9 mouse cellular contexts compared by ENCODE assay signal in genomic region chr14:21669633-21670421, GRCm38 (mm10). TPM values are rescaled to one million over a fixed set of nuclear protein-coding genes. Genes with fewer than 3 reads are reported as not detected.
DNase-seq lines count a peak whose midpoint lies in the region; ATAC-seq and TF ChIP-seq lines count a peak whose summit lies in the region.
"Had no signal": no experiment of that assay in that cellular context is flagged by ENCODE, and none has a peak within 500 bp of the region (broad histone marks: within the 10 kb centered on the region; RNA-seq: fewer than 3 reads in every experiment).

No protein-coding gene starts in this region.

- H3K4me2 ChIP-seq in forebrain, embryonic 13.5 days, result no peak overlapping the region
- no peak overlapping the region for H3K4me2 ChIP-seq in liver, embryonic 11.5 days
- no peak overlapping the region for H3K4me2 ChIP-seq in intestine, embryonic 15.5 days (replicated peaks)
- no peak overlapping the region for H3K4me2 ChIP-seq in neural tube, embryonic 14.5 days (ENCODE audit: low read depth, low read length)

- peak; percentile 23; the same call in 1 of the 2 replicates for ATAC-seq in forebrain, embryonic 13.5 days
- no peak for ATAC-seq in liver, embryonic 11.5 days (replicated peaks; ENCODE audit: low FRiP score)
- ATAC-seq in intestine, embryonic 15.5 days, result peak; percentile 53
- ATAC-seq in neural tube, embryonic 14.5 days (ENCODE audit: low read depth), result peak; percentile 78

- TF ChIP-seq CTCF in liver, adult 2 months (IDR thresholded peaks at IDR 0.05; ENCODE audit: low read depth, low read length), result peak; percentile 3; the same call in 1 of the 2 replicates

- H3K27ac ChIP-seq in forebrain, embryonic 13.5 days, result no peak overlapping the region
- H3K27ac ChIP-seq in forebrain, embryonic 10.5 days, result no peak overlapping the region
- H3K27ac ChIP-seq in liver, adult 2 months (replicated peaks; ENCODE audit: insufficient read depth, low read depth, low read length), result 0 out of 2 replicates have a peak overlapping the region, but pooled peaks have one; percentile 4
- no peak overlapping the region for H3K27ac ChIP-seq in liver, embryonic 11.5 days (ENCODE audit: low read depth, low read length)
- H3K27ac ChIP-seq in intestine, embryonic 15.5 days, result no peak overlapping the region
- no peak overlapping the region for H3K27ac ChIP-seq in neural tube, embryonic 14.5 days (ENCODE audit: low read depth, low read length)

- DNase-seq in forebrain, embryonic 10.5 days (ENCODE audit: extremely low spot score, low spot score), result no peak
- DNase-seq in liver, adult 2 months (ENCODE audit: extremely low read depth, low read depth, low spot score), result peak; percentile 83
- no peak for DNase-seq in liver, embryonic 11.5 days (ENCODE audit: low spot score)
- DNase-seq in cerebellum, adult 11-12 months, result no peak
- DNase-seq in gastrocnemius, adult 18-20 months (ENCODE audit: low spot score), result no peak
- DNase-seq: adrenal gland, adult 2 months had no signal

- H3K9me3 ChIP-seq in forebrain, embryonic 13.5 days (replicated peaks), result no peaks in the 10 kb centered on the region
- no peaks in the 10 kb centered on the region for H3K9me3 ChIP-seq in forebrain, embryonic 10.5 days
- H3K9me3 ChIP-seq in liver, embryonic 11.5 days (ENCODE audit: control insufficient read depth, low read length), result no peaks in the 10 kb centered on the region
- no peaks in the 10 kb centered on the region for H3K9me3 ChIP-seq in intestine, embryonic 15.5 days
- H3K9me3 ChIP-seq in neural tube, embryonic 14.5 days (ENCODE audit: control insufficient read depth, low read length), result no peaks in the 10 kb centered on the region

- TF ChIP-seq POLR2A in liver, adult 2 months (IDR thresholded peaks at IDR 0.05; ENCODE audit: extremely low read depth, insufficient read depth, low read length), result no peak

- peaks cover 14% of the 10 kb centered on the region; the same call in 1 of the 2 replicates for H3K4me1 ChIP-seq in forebrain, embryonic 13.5 days
- H3K4me1 ChIP-seq in forebrain, embryonic 10.5 days, result 0 out of 2 replicates have a peak, but pooled peaks cover 6% of the 10 kb centered on the region
- peaks cover 11% of the 10 kb centered on the region for H3K4me1 ChIP-seq in liver, adult 2 months (ENCODE audit: control insufficient read depth, insufficient read depth, low read length)
- H3K4me1 ChIP-seq in liver, embryonic 11.5 days (replicated peaks; ENCODE audit: control insufficient read depth, insufficient read depth, low read length), result no peaks in the 10 kb centered on the region
- H3K4me1 ChIP-seq in intestine, embryonic 15.5 days (replicated peaks), result no peaks in the 10 kb centered on the region
- no peaks in the 10 kb centered on the region for H3K4me1 ChIP-seq in neural tube, embryonic 14.5 days (ENCODE audit: control insufficient read depth, insufficient read depth, low read length)

- no peak overlapping the region for H3K9ac ChIP-seq in forebrain, embryonic 13.5 days
- H3K9ac ChIP-seq in liver, adult 2 months (ENCODE audit: low read depth, low read length), result no peak overlapping the region
- no peak overlapping the region for H3K9ac ChIP-seq in liver, embryonic 11.5 days (ENCODE audit: low read depth, low read length)
- H3K9ac ChIP-seq in intestine, embryonic 15.5 days, result no peak overlapping the region
- no peak overlapping the region for H3K9ac ChIP-seq in neural tube, embryonic 14.5 days (replicated peaks; ENCODE audit: low read depth, low read length)

- H3K36me3 ChIP-seq in forebrain, embryonic 13.5 days (ENCODE audit: poor library complexity, severe bottlenecking), result peaks cover 75% of the 10 kb centered on the region
- H3K36me3 ChIP-seq in forebrain, embryonic 10.5 days (replicated peaks), result peaks cover 72% of the 10 kb centered on the region
- peaks cover 5% of the 10 kb centered on the region; the same call in 1 of the 2 replicates for H3K36me3 ChIP-seq in liver, adult 2 months (ENCODE audit: control insufficient read depth, insufficient read depth, low read length)
- peaks cover 6% of the 10 kb centered on the region; the same call in 1 of the 2 replicates for H3K36me3 ChIP-seq in liver, embryonic 11.5 days (ENCODE audit: control insufficient read depth, insufficient read depth, low read length)
- H3K36me3 ChIP-seq in intestine, embryonic 15.5 days, result peaks cover 23% of the 10 kb centered on the region
- peaks cover 21% of the 10 kb centered on the region for H3K36me3 ChIP-seq in neural tube, embryonic 14.5 days (ENCODE audit: control insufficient read depth, insufficient read depth, low read length)

- WGBS in forebrain, embryonic 13.5 days, result 87% methylated on average over 11 of the region's 11 CpGs
- 88% methylated on average over 11 of the region's 11 CpGs for WGBS in forebrain, embryonic 10.5 days
- WGBS in liver, adult 2 months, result 28% methylated on average over 11 of the region's 11 CpGs
- 85% methylated on average over 11 of the region's 11 CpGs for WGBS in liver, embryonic 11.5 days
- 71% methylated on average over 11 of the region's 11 CpGs for WGBS in intestine, embryonic 15.5 days
- 69% methylated on average over 11 of the region's 11 CpGs for WGBS in neural tube, embryonic 14.5 days

- no peaks in the 10 kb centered on the region for H3K79me2 ChIP-seq in liver, adult 2 months (ENCODE audit: control insufficient read depth, insufficient read depth, low read length)

- no peaks in the 10 kb centered on the region for H3K27me3 ChIP-seq in forebrain, embryonic 13.5 days
- no peaks in the 10 kb centered on the region for H3K27me3 ChIP-seq in forebrain, embryonic 10.5 days (ENCODE audit: poor library complexity, severe bottlenecking)
- H3K27me3 ChIP-seq in liver, adult 2 months (ENCODE audit: control insufficient read depth, insufficient read depth, low read length), result no peaks in the 10 kb centered on the region
- no peaks in the 10 kb centered on the region for H3K27me3 ChIP-seq in liver, embryonic 11.5 days (replicated peaks; ENCODE audit: control insufficient read depth, insufficient read depth, low read length)
- H3K27me3 ChIP-seq in intestine, embryonic 15.5 days (replicated peaks), result no peaks in the 10 kb centered on the region
- no peaks in the 10 kb centered on the region for H3K27me3 ChIP-seq in neural tube, embryonic 14.5 days (ENCODE audit: control insufficient read depth, insufficient read depth, low read length)

- no peak overlapping the region for H3K4me3 ChIP-seq in forebrain, embryonic 13.5 days
- H3K4me3 ChIP-seq in forebrain, embryonic 10.5 days, result no peak overlapping the region
- H3K4me3 ChIP-seq in liver, adult 2 months (ENCODE audit: insufficient read depth, low read depth, low read length), result no peak overlapping the region
- H3K4me3 ChIP-seq in liver, embryonic 11.5 days (ENCODE audit: low read depth, low read length), result no peak overlapping the region
- no peak overlapping the region for H3K4me3 ChIP-seq in intestine, embryonic 15.5 days (replicated peaks)
- no peak overlapping the region for H3K4me3 ChIP-seq in neural tube, embryonic 14.5 days (ENCODE audit: low read depth, low read length)

RNA-seq across cellular contexts. Expression of gene Dupd1, which starts 44.5 kb away (rescaled TPM):
- not detected in 2 replicates for polyA plus RNA-seq in forebrain, embryonic 13.5 days (2015; fragmentation: Nextera tagmentation; extraction: Ambion mirVana)
- polyA plus RNA-seq in forebrain, embryonic 10.5 days (2016; fragmentation: Nextera tagmentation; extraction: Ambion mirVana), result not detected in 2 replicates
- total RNA-seq in liver, adult 2 months (2014; rRNA removed), result not detected in 2 replicates
- not detected in 2 replicates for polyA plus RNA-seq in liver, adult 2 months (2012; rRNA removed)
- polyA plus RNA-seq in liver, embryonic 11.5 days (2014; fragmentation: Nextera tagmentation; extraction: Ambion mirVana), result 0.15 TPM in 1 of 2 replicates, not detected in the other
- polyA plus RNA-seq in intestine, embryonic 15.5 days (2015; fragmentation: Nextera tagmentation; extraction: Ambion mirVana), result not detected in 2 replicates
- 0.17 TPM in 1 of 2 replicates, not detected in the other for polyA plus RNA-seq in neural tube, embryonic 14.5 days (2014; fragmentation: Nextera tagmentation; extraction: Ambion mirVana)
- total RNA-seq in gastrocnemius, adult 18-20 months (2021), result 10 to 100 TPM; 33.4 to 36.0 TPM
